Mouse (Mus musculus): Measurements from ENCODE around the gene Tmem138. TPM values are rescaled to one million over a fixed set of nuclear protein-coding genes. Genes with fewer than 3 reads are reported as not detected.

Tmem138 gene
- polyA plus RNA-seq, 1 experiment from 2014 or later = 8.2 TPM

GRCm38 (mm10) chr19:10539454-10539853 is 37.7 kb downstream of the Tmem138 start:
- no peaks in the 10 kb centered on the region for H3K27me3 ChIP-seq (ENCODE audit: insufficient read depth, low read length)
- no peak overlapping the region for H3K4me3 ChIP-seq (ENCODE audit: low read depth, low read length)
- no peaks in the 10 kb centered on the region for H3K4me1 ChIP-seq (ENCODE audit: insufficient read depth)
- H3K36me3 ChIP-seq (replicated peaks; ENCODE audit: insufficient read depth, low read length) = peaks cover 86% of the 10 kb centered on the region
- TF ChIP-seq EP300 (IDR thresholded peaks at IDR 0.05; ENCODE audit: low read depth) (no peak), CTCF (IDR thresholded peaks at IDR 0.05; ENCODE audit: low read depth) (no peak)
- H3K9ac ChIP-seq (replicated peaks) = no peak overlapping the region
- no peak for DNase-seq
- no peak overlapping the region for H3K4me2 ChIP-seq (ENCODE audit: low read depth, low read length)
- H3K9me3 ChIP-seq (ENCODE audit: low read length) = no peaks in the 10 kb centered on the region
- WGBS (ENCODE audit: insufficient replicate concordance) = 75% methylated on average over 5 of the region's 5 CpGs
- ATAC-seq = no peak
- H3K27ac ChIP-seq (ENCODE audit: low read depth) = no peak overlapping the region

DNA sequence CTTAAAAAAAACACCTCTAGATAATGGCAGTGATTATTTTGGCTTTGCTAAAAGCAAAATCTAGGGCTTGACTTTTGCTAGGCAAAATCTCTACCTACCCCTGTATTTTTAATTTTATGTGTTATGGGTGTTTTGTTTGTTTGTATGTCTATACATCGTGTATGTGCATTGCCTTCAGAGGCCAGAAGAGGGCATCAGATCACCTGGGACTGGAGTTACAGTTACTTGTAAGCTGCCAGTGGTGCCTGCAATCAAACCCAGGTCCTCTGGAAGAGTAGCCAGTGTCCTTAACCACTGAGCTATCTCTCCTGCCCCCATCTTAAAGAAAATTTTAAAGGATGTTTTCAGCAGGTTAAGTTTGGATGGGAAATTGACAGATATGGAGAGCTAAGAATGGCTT is 47.1 kb downstream of the Tmem138 start:
- no peak overlapping the region for H3K27ac ChIP-seq (ENCODE audit: low read depth)
- no peaks in the 10 kb centered on the region for H3K9me3 ChIP-seq (ENCODE audit: low read length)
- no peak for ATAC-seq
- no peaks in the 10 kb centered on the region for H3K27me3 ChIP-seq (ENCODE audit: insufficient read depth, low read length)
- WGBS (ENCODE audit: insufficient replicate concordance) = 88% methylated on average over 1 of the region's 1 CpGs
- H3K4me3 ChIP-seq (ENCODE audit: low read depth, low read length) = no peak overlapping the region
- DNase-seq = no peak
- H3K36me3 ChIP-seq (replicated peaks; ENCODE audit: insufficient read depth, low read length) = peaks cover 66% of the 10 kb centered on the region
- H3K9ac ChIP-seq (replicated peaks) = no peak overlapping the region
- peaks cover 14% of the 10 kb centered on the region for H3K4me1 ChIP-seq (ENCODE audit: insufficient read depth)
- H3K4me2 ChIP-seq (ENCODE audit: low read depth, low read length) = no peak overlapping the region
- TF ChIP-seq CTCF (IDR thresholded peaks at IDR 0.05; ENCODE audit: low read depth) (peak; percentile 53), EP300 (IDR thresholded peaks at IDR 0.05; ENCODE audit: low read depth) (no peak)

- no peaks in the 10 kb centered on the region for H3K9me3 ChIP-seq (ENCODE audit: low read length)
- no peak for TF ChIP-seq EP300 (IDR thresholded peaks at IDR 0.05; ENCODE audit: low read depth)
- TF ChIP-seq CTCF (IDR thresholded peaks at IDR 0.05; ENCODE audit: low read depth) = peak; percentile 72
- DNase-seq = peak; percentile 47
- ATAC-seq = no peak
- peak within 1 kb of the TSS; percentile 99 for H3K27ac ChIP-seq (ENCODE audit: low read depth)
- H3K9ac ChIP-seq (replicated peaks) = peak within 1 kb of the TSS; percentile 98
- WGBS (ENCODE audit: insufficient replicate concordance) = 0% methylated on average over 11 of the region's 11 CpGs
- H3K4me2 ChIP-seq (ENCODE audit: low read depth, low read length) = peak within 1 kb of the TSS; percentile 75
- H3K4me1 ChIP-seq (ENCODE audit: insufficient read depth) = peaks cover 32% of the 10 kb centered on the region
- H3K36me3 ChIP-seq (replicated peaks; ENCODE audit: insufficient read depth, low read length) = peaks cover 29% of the 10 kb centered on the region
- H3K27me3 ChIP-seq (ENCODE audit: insufficient read depth, low read length) = no peaks in the 10 kb centered on the region
- H3K4me3 ChIP-seq (ENCODE audit: low read depth, low read length) = peak within 1 kb of the TSS; percentile 88
These were observed 51.3 kb downstream of the Tmem138 start, which contains the start of gene Sdhaf2 for GRCm38 (mm10) chr19:10525910-10526309. Gene Sdhaf2, minus strand, starts transcription at chr19:10526142.

DNA sequence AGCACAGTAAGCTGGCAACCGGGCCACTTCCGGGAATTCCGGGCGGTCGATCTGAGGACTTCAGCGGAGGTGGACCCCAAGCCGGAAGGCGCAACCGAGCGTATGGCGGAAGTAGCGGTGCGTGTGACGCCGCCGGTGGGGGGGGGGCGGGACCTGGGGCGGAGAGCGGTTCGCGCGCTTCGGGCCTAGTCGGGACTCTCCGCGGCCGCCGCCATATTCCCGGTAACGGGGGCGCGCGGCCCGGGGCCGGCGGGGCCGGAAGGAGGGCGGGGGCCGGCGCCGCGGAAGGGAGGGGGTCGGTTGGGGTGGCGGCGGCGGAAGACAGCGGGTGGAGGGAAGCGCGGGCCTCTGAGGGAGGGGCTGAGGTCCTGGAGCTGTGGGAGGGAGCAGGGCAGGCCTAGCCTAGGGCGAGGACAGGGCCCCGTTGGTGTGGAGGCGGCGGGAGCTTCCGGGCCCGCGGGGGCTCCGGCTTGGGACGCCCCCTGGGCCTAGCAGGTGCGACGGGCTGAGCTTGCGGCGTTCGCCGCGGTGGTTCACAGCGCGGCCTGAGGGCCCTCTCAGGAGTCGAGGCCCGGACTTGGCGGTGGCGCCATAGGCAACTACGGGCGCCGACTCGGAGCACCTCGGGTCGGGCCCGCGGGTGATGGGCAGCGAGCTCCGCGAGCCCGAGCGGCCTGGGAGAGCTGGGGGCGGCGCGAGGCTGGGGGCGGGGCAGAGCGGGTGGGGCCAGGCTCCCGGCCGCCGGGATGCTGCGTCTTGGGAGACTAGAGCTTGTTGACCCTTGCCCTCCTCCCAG is 51.9 kb downstream of the Tmem138 start, which contains the start of gene Cpsf7:
TSS of gene Cpsf7 (plus strand) at position 161 of the 796 bp plus-strand sequence.
- Histone ChIP-seq H3K4me3 (ENCODE audit: low read depth, low read length) (peak within 1 kb of the TSS; percentile 88), H3K9ac (replicated peaks) (peak within 1 kb of the TSS; percentile 98), H3K9me3 (ENCODE audit: low read length) (no peaks in the 10 kb centered on the region), H3K27me3 (ENCODE audit: insufficient read depth, low read length) (no peaks in the 10 kb centered on the region), H3K4me2 (ENCODE audit: low read depth, low read length) (peak within 1 kb of the TSS; percentile 75), H3K36me3 (replicated peaks; ENCODE audit: insufficient read depth, low read length) (peaks cover 22% of the 10 kb centered on the region), H3K27ac (ENCODE audit: low read depth) (peak within 1 kb of the TSS; percentile 99), H3K4me1 (ENCODE audit: insufficient read depth) (peaks cover 34% of the 10 kb centered on the region)
- TF ChIP-seq EP300 (IDR thresholded peaks at IDR 0.05; ENCODE audit: low read depth) = no peak
- no peak for TF ChIP-seq CTCF (IDR thresholded peaks at IDR 0.05; ENCODE audit: low read depth)
- ATAC-seq = peak; percentile 91
- under 1% methylated on average over 68 of the region's 93 CpGs for WGBS (ENCODE audit: insufficient replicate concordance)
- peak; percentile 95 for DNase-seq

- ATAC-seq (peak; percentile 6; the same call in 1 of the 2 replicates), DNase-seq (no peak)
- Histone ChIP-seq H3K9me3 (ENCODE audit: low read length) (no peaks in the 10 kb centered on the region), H3K4me3 (ENCODE audit: low read depth, low read length) (peak overlapping the region; percentile 88), H3K4me1 (ENCODE audit: insufficient read depth) (peaks cover 34% of the 10 kb centered on the region), H3K4me2 (ENCODE audit: low read depth, low read length) (peak overlapping the region; percentile 75), H3K27ac (ENCODE audit: low read depth) (peak overlapping the region; percentile 99), H3K9ac (replicated peaks) (peak overlapping the region; percentile 98), H3K27me3 (ENCODE audit: insufficient read depth, low read length) (no peaks in the 10 kb centered on the region), H3K36me3 (replicated peaks; ENCODE audit: insufficient read depth, low read length) (peaks cover 17% of the 10 kb centered on the region)
- under 1% methylated on average over 19 of the region's 19 CpGs for WGBS (ENCODE audit: insufficient replicate concordance)
- TF ChIP-seq CTCF (IDR thresholded peaks at IDR 0.05; ENCODE audit: low read depth) (no peak), EP300 (IDR thresholded peaks at IDR 0.05; ENCODE audit: low read depth) (no peak)
These were observed 52.4 kb downstream of the Tmem138 start for GRCm38 (mm10) chr19:10524784-10525105.

GRCm38 (mm10) chr19:10523483-10524080 is 53.6 kb downstream of the Tmem138 start:
- DNase-seq = no peak
- no peak for TF ChIP-seq EP300 (IDR thresholded peaks at IDR 0.05; ENCODE audit: low read depth)
- TF ChIP-seq CTCF (IDR thresholded peaks at IDR 0.05; ENCODE audit: low read depth) = no peak
- Histone ChIP-seq H3K9ac (replicated peaks) (peak overlapping the region; percentile 46), H3K4me1 (ENCODE audit: insufficient read depth) (peaks cover 34% of the 10 kb centered on the region), H3K9me3 (ENCODE audit: low read length) (no peaks in the 10 kb centered on the region), H3K4me2 (ENCODE audit: low read depth, low read length) (peak overlapping the region; percentile 75), H3K36me3 (replicated peaks; ENCODE audit: insufficient read depth, low read length) (peaks cover 9% of the 10 kb centered on the region), H3K27ac (ENCODE audit: low read depth) (peak overlapping the region; percentile 65), H3K4me3 (ENCODE audit: low read depth, low read length) (peak overlapping the region; percentile 88), H3K27me3 (ENCODE audit: insufficient read depth, low read length) (no peaks in the 10 kb centered on the region)
- ATAC-seq = no peak
- 37% methylated on average over 5 of the region's 5 CpGs for WGBS (ENCODE audit: insufficient replicate concordance)

Measured in liver, postnatal 0 days (tissue).